Mouse (Mus musculus): ENCODE data around the gene Sun2. TPM values are rescaled to one million over a fixed set of nuclear protein-coding genes. Genes with fewer than 3 reads are reported as not detected.

Sun2 gene
- polyA plus RNA-seq, 1 experiment from 2014 or later, result 7.8 TPM

GRCm38 (mm10) chr15:79752742-79753419, 10.5 kb upstream of the Sun2 start:
- WGBS, result 25% methylated on average over 11 of the region's 11 CpGs
- DNase-seq (peak; percentile 84), ATAC-seq (ENCODE audit: low FRiP score, low TSS enrichment) (peak; percentile 58; the same call in 1 of the 2 replicates)
- Histone ChIP-seq H3K4me1 (ENCODE audit: control insufficient read depth, insufficient read depth, low read length) (peaks cover 6% of the 10 kb centered on the region; the same call in 1 of the 2 replicates), H3K27me3 (ENCODE audit: control insufficient read depth, insufficient read depth, low read length) (no peaks in the 10 kb centered on the region), H3K9me3 (ENCODE audit: control insufficient read depth, low read length) (no peaks in the 10 kb centered on the region), H3K9ac (replicated peaks; ENCODE audit: low read length) (no peak overlapping the region), H3K4me2 (ENCODE audit: low read length) (no peak overlapping the region), H3K27ac (replicated peaks; ENCODE audit: low read depth, low read length) (no peak overlapping the region), H3K36me3 (ENCODE audit: control insufficient read depth, insufficient read depth, low read length) (no peaks in the 10 kb centered on the region; the same call in 1 of the 2 replicates), H3K4me3 (replicated peaks; ENCODE audit: low read depth, low read length) (no peak overlapping the region)

- Histone ChIP-seq H3K27ac (replicated peaks; ENCODE audit: low read depth, low read length) (no peak overlapping the region), H3K4me1 (ENCODE audit: control insufficient read depth, insufficient read depth, low read length) (peaks cover 6% of the 10 kb centered on the region; the same call in 1 of the 2 replicates), H3K9ac (replicated peaks; ENCODE audit: low read length) (no peak overlapping the region), H3K4me3 (replicated peaks; ENCODE audit: low read depth, low read length) (no peak overlapping the region), H3K9me3 (ENCODE audit: control insufficient read depth, low read length) (no peaks in the 10 kb centered on the region), H3K4me2 (ENCODE audit: low read length) (no peak overlapping the region), H3K36me3 (ENCODE audit: control insufficient read depth, insufficient read depth, low read length) (no peaks in the 10 kb centered on the region; the same call in 1 of the 2 replicates), H3K27me3 (ENCODE audit: control insufficient read depth, insufficient read depth, low read length) (no peaks in the 10 kb centered on the region)
- no peak for DNase-seq
- 85% methylated on average over 17 of the region's 17 CpGs for WGBS
- ATAC-seq (ENCODE audit: low FRiP score, low TSS enrichment), result no peak
Measured at GRCm38 (mm10) chr15:79751772-79752171, 9.4 kb upstream of the Sun2 start.

GRCm38 (mm10) chr15:79750266-79750665, 7.9 kb upstream of the Sun2 start:
- DNase-seq, result no peak
- WGBS, result 90% methylated on average over 8 of the region's 8 CpGs
- Histone ChIP-seq H3K4me2 (ENCODE audit: low read length) (no peak overlapping the region), H3K4me3 (replicated peaks; ENCODE audit: low read depth, low read length) (no peak overlapping the region), H3K27ac (replicated peaks; ENCODE audit: low read depth, low read length) (no peak overlapping the region), H3K27me3 (ENCODE audit: control insufficient read depth, insufficient read depth, low read length) (no peaks in the 10 kb centered on the region), H3K9ac (replicated peaks; ENCODE audit: low read length) (no peak overlapping the region), H3K4me1 (ENCODE audit: control insufficient read depth, insufficient read depth, low read length) (no peaks in the 10 kb centered on the region), H3K9me3 (ENCODE audit: control insufficient read depth, low read length) (no peaks in the 10 kb centered on the region), H3K36me3 (ENCODE audit: control insufficient read depth, insufficient read depth, low read length) (no peaks in the 10 kb centered on the region)
- no peak for ATAC-seq (ENCODE audit: low FRiP score, low TSS enrichment)

- no peak for ATAC-seq (ENCODE audit: low FRiP score, low TSS enrichment)
- Histone ChIP-seq H3K36me3 (ENCODE audit: control insufficient read depth, insufficient read depth, low read length) (no peaks in the 10 kb centered on the region), H3K9ac (replicated peaks; ENCODE audit: low read length) (no peak overlapping the region), H3K27me3 (ENCODE audit: control insufficient read depth, insufficient read depth, low read length) (no peaks in the 10 kb centered on the region), H3K27ac (replicated peaks; ENCODE audit: low read depth, low read length) (no peak overlapping the region), H3K4me3 (replicated peaks; ENCODE audit: low read depth, low read length) (no peak overlapping the region), H3K4me2 (ENCODE audit: low read length) (no peak overlapping the region), H3K4me1 (ENCODE audit: control insufficient read depth, insufficient read depth, low read length) (no peaks in the 10 kb centered on the region), H3K9me3 (ENCODE audit: control insufficient read depth, low read length) (no peaks in the 10 kb centered on the region)
- DNase-seq, result no peak
- WGBS, result 88% methylated on average over 7 of the region's 7 CpGs
Measured at GRCm38 (mm10) chr15:79749162-79749561, 6.8 kb upstream of the Sun2 start.

GRCm38 (mm10) chr15:79747998-79748397, 5.7 kb upstream of the Sun2 start:
- H3K36me3 ChIP-seq (ENCODE audit: control insufficient read depth, insufficient read depth, low read length), result no peaks in the 10 kb centered on the region
- peaks cover 3% of the 10 kb centered on the region; the same call in 1 of the 2 replicates for H3K4me1 ChIP-seq (ENCODE audit: control insufficient read depth, insufficient read depth, low read length)
- 48% methylated on average over 11 of the region's 11 CpGs for WGBS
- no peak overlapping the region for H3K27ac ChIP-seq (replicated peaks; ENCODE audit: low read depth, low read length)
- DNase-seq, result peak; percentile 74
- no peak overlapping the region for H3K4me2 ChIP-seq (ENCODE audit: low read length)
- ATAC-seq (ENCODE audit: low FRiP score, low TSS enrichment), result no peak
- no peak overlapping the region for H3K9ac ChIP-seq (replicated peaks; ENCODE audit: low read length)
- no peaks in the 10 kb centered on the region for H3K27me3 ChIP-seq (ENCODE audit: control insufficient read depth, insufficient read depth, low read length)
- no peak overlapping the region for H3K4me3 ChIP-seq (replicated peaks; ENCODE audit: low read depth, low read length)
- no peaks in the 10 kb centered on the region for H3K9me3 ChIP-seq (ENCODE audit: control insufficient read depth, low read length)

- DNase-seq, result no peak
- Histone ChIP-seq H3K4me1 (ENCODE audit: control insufficient read depth, insufficient read depth, low read length) (peaks cover 10% of the 10 kb centered on the region), H3K36me3 (ENCODE audit: control insufficient read depth, insufficient read depth, low read length) (no peaks in the 10 kb centered on the region), H3K4me2 (ENCODE audit: low read length) (no peak overlapping the region), H3K9ac (replicated peaks; ENCODE audit: low read length) (no peak overlapping the region), H3K27ac (replicated peaks; ENCODE audit: low read depth, low read length) (no peak overlapping the region), H3K27me3 (ENCODE audit: control insufficient read depth, insufficient read depth, low read length) (no peaks in the 10 kb centered on the region), H3K4me3 (replicated peaks; ENCODE audit: low read depth, low read length) (no peak overlapping the region), H3K9me3 (ENCODE audit: control insufficient read depth, low read length) (no peaks in the 10 kb centered on the region)
- no peak for ATAC-seq (ENCODE audit: low FRiP score, low TSS enrichment)
- WGBS, result 91% methylated on average over 5 of the region's 5 CpGs
Measured at GRCm38 (mm10) chr15:79745883-79746282, 3.5 kb upstream of the Sun2 start.

- no peak overlapping the region for H3K4me3 ChIP-seq (replicated peaks; ENCODE audit: low read depth, low read length)
- 86% methylated on average over 10 of the region's 10 CpGs for WGBS
Measured at GRCm38 (mm10) chr15:79745312-79745711, 3.0 kb upstream of the Sun2 start.

GRCm38 (mm10) chr15:79744742-79745141, 2.4 kb upstream of the Sun2 start:
- Histone ChIP-seq H3K4me3 (replicated peaks; ENCODE audit: low read depth, low read length) (no peak overlapping the region), H3K4me2 (ENCODE audit: low read length) (no peak overlapping the region), H3K36me3 (ENCODE audit: control insufficient read depth, insufficient read depth, low read length) (no peaks in the 10 kb centered on the region), H3K27me3 (ENCODE audit: control insufficient read depth, insufficient read depth, low read length) (no peaks in the 10 kb centered on the region), H3K9me3 (ENCODE audit: control insufficient read depth, low read length) (no peaks in the 10 kb centered on the region), H3K9ac (replicated peaks; ENCODE audit: low read length) (no peak overlapping the region), H3K4me1 (ENCODE audit: control insufficient read depth, insufficient read depth, low read length) (peaks cover 20% of the 10 kb centered on the region), H3K27ac (replicated peaks; ENCODE audit: low read depth, low read length) (no peak overlapping the region)
- no peak for DNase-seq
- WGBS, result 76% methylated on average over 8 of the region's 8 CpGs
- no peak for ATAC-seq (ENCODE audit: low FRiP score, low TSS enrichment)

More at GRCm38 (mm10) chr15:79745312-79745711, 3.0 kb upstream of the Sun2 start:
- H3K4me1 ChIP-seq (ENCODE audit: control insufficient read depth, insufficient read depth, low read length), result peaks cover 16% of the 10 kb centered on the region
- no peak overlapping the region for H3K9ac ChIP-seq (replicated peaks; ENCODE audit: low read length)
- no peak overlapping the region for H3K4me2 ChIP-seq (ENCODE audit: low read length)
- DNase-seq (no peak), ATAC-seq (ENCODE audit: low FRiP score, low TSS enrichment) (no peak)
- no peaks in the 10 kb centered on the region for H3K27me3 ChIP-seq (ENCODE audit: control insufficient read depth, insufficient read depth, low read length)
- no peak overlapping the region for H3K27ac ChIP-seq (replicated peaks; ENCODE audit: low read depth, low read length)
- no peaks in the 10 kb centered on the region for H3K36me3 ChIP-seq (ENCODE audit: control insufficient read depth, insufficient read depth, low read length)
- H3K9me3 ChIP-seq (ENCODE audit: control insufficient read depth, low read length), result no peaks in the 10 kb centered on the region

- no peak overlapping the region for H3K4me2 ChIP-seq (ENCODE audit: low read length)
- no peaks in the 10 kb centered on the region for H3K9me3 ChIP-seq (ENCODE audit: control insufficient read depth, low read length)
- no peaks in the 10 kb centered on the region for H3K27me3 ChIP-seq (ENCODE audit: control insufficient read depth, insufficient read depth, low read length)
- ATAC-seq (ENCODE audit: low FRiP score, low TSS enrichment), result no peak
- no peak overlapping the region for H3K4me3 ChIP-seq (replicated peaks; ENCODE audit: low read depth, low read length)
- no peak overlapping the region for H3K9ac ChIP-seq (replicated peaks; ENCODE audit: low read length)
- no peak for DNase-seq
- H3K36me3 ChIP-seq (ENCODE audit: control insufficient read depth, insufficient read depth, low read length), result peaks cover 7% of the 10 kb centered on the region
- 95% methylated on average over 11 of the region's 11 CpGs for WGBS
- no peak overlapping the region for H3K27ac ChIP-seq (replicated peaks; ENCODE audit: low read depth, low read length)
- H3K4me1 ChIP-seq (ENCODE audit: control insufficient read depth, insufficient read depth, low read length), result peaks cover 23% of the 10 kb centered on the region
Measured at GRCm38 (mm10) chr15:79744001-79744400, 1.7 kb upstream of the Sun2 start.
